Mouse (Mus musculus): ENCODE data around the gene Ptcra.
A peak's percentile ranks its signal among the peaks of the same experiment; 100 is the strongest.

The Ptcra gene

GRCm38 (mm10) chr17:46763544-46763943, at the start of gene Ptcra:
Ptcra (minus strand) TSS chr17:46763712.
- Histone ChIP-seq H3K36me3 (ENCODE audit: insufficient read depth, low read length) (no peaks in the 10 kb centered on the region), H3K4me1 (replicated peaks; ENCODE audit: low read depth, low read length) (peaks cover 20% of the 10 kb centered on the region), H3K27me3 (ENCODE audit: insufficient read depth, low read length) (no peaks in the 10 kb centered on the region), H3K9me3 (ENCODE audit: low read length) (no peaks in the 10 kb centered on the region), H3K4me3 (replicated peaks; ENCODE audit: low read length) (peak within 1 kb of the TSS; percentile 23; the same call in 1 of the 2 replicates)
- TF ChIP-seq NANOG (IDR thresholded peaks at IDR 0.05; ENCODE audit: borderline replicate concordance, low read length) (no peak), POU5F1 (IDR thresholded peaks at IDR 0.05; ENCODE audit: borderline replicate concordance, low read length) (no peak), CTCF (conservative IDR thresholded peaks at IDR 0.05; ENCODE audit: low read length) (no peak)

GRCm38 (mm10) chr17:46812442-46812841, 48.9 kb upstream of the Ptcra start:
- H3K27me3 ChIP-seq (ENCODE audit: insufficient read depth, low read length) = no peaks in the 10 kb centered on the region
- TF ChIP-seq POU5F1 (IDR thresholded peaks at IDR 0.05; ENCODE audit: borderline replicate concordance, low read length) = peak; percentile 10; the same call in 1 of the 2 replicates
- peak; percentile 90 for TF ChIP-seq NANOG (IDR thresholded peaks at IDR 0.05; ENCODE audit: borderline replicate concordance, low read length)
- TF ChIP-seq CTCF (conservative IDR thresholded peaks at IDR 0.05; ENCODE audit: low read length) = no peak
- H3K4me1 ChIP-seq (replicated peaks; ENCODE audit: low read depth, low read length) = peaks cover 77% of the 10 kb centered on the region
- H3K9me3 ChIP-seq (ENCODE audit: low read length) = no peaks in the 10 kb centered on the region
- peaks cover 49% of the 10 kb centered on the region for H3K36me3 ChIP-seq (ENCODE audit: insufficient read depth, low read length)
- peak overlapping the region; percentile 88 for H3K4me3 ChIP-seq (replicated peaks; ENCODE audit: low read length)

GRCm38 (mm10) chr17:46810672-46811071, 47.2 kb upstream of the Ptcra start:
- Histone ChIP-seq H3K9me3 (ENCODE audit: low read length) (no peaks in the 10 kb centered on the region), H3K4me3 (replicated peaks; ENCODE audit: low read length) (peak overlapping the region; percentile 88), H3K27me3 (ENCODE audit: insufficient read depth, low read length) (no peaks in the 10 kb centered on the region), H3K36me3 (ENCODE audit: insufficient read depth, low read length) (peaks cover 62% of the 10 kb centered on the region), H3K4me1 (replicated peaks; ENCODE audit: low read depth, low read length) (peaks cover 78% of the 10 kb centered on the region)
- TF ChIP-seq NANOG (IDR thresholded peaks at IDR 0.05; ENCODE audit: borderline replicate concordance, low read length) = peak; percentile 66
- TF ChIP-seq CTCF (conservative IDR thresholded peaks at IDR 0.05; ENCODE audit: low read length) = no peak
- peak; percentile 84; the same call in 1 of the 2 replicates for TF ChIP-seq POU5F1 (IDR thresholded peaks at IDR 0.05; ENCODE audit: borderline replicate concordance, low read length)

- Histone ChIP-seq H3K36me3 (ENCODE audit: insufficient read depth, low read length) (peaks cover 74% of the 10 kb centered on the region), H3K27me3 (ENCODE audit: insufficient read depth, low read length) (no peaks in the 10 kb centered on the region), H3K4me3 (replicated peaks; ENCODE audit: low read length) (peak overlapping the region; percentile 88), H3K4me1 (replicated peaks; ENCODE audit: low read depth, low read length) (peaks cover 77% of the 10 kb centered on the region), H3K9me3 (ENCODE audit: low read length) (no peaks in the 10 kb centered on the region)
- TF ChIP-seq NANOG (IDR thresholded peaks at IDR 0.05; ENCODE audit: borderline replicate concordance, low read length) (no peak), POU5F1 (IDR thresholded peaks at IDR 0.05; ENCODE audit: borderline replicate concordance, low read length) (no peak), CTCF (conservative IDR thresholded peaks at IDR 0.05; ENCODE audit: low read length) (no peak)
Measured at GRCm38 (mm10) chr17:46809131-46809830, 45.8 kb upstream of the Ptcra start.

GRCm38 (mm10) chr17:46808376-46808775, 44.9 kb upstream of the Ptcra start:
- Histone ChIP-seq H3K9me3 (ENCODE audit: low read length) (no peaks in the 10 kb centered on the region), H3K4me3 (replicated peaks; ENCODE audit: low read length) (peak overlapping the region; percentile 88), H3K4me1 (replicated peaks; ENCODE audit: low read depth, low read length) (peaks cover 77% of the 10 kb centered on the region), H3K27me3 (ENCODE audit: insufficient read depth, low read length) (no peaks in the 10 kb centered on the region), H3K36me3 (ENCODE audit: insufficient read depth, low read length) (peaks cover 79% of the 10 kb centered on the region)
- no peak for TF ChIP-seq POU5F1 (IDR thresholded peaks at IDR 0.05; ENCODE audit: borderline replicate concordance, low read length)
- TF ChIP-seq CTCF (conservative IDR thresholded peaks at IDR 0.05; ENCODE audit: low read length) = no peak
- TF ChIP-seq NANOG (IDR thresholded peaks at IDR 0.05; ENCODE audit: borderline replicate concordance, low read length) = no peak

GRCm38 (mm10) chr17:46801761-46802160, 38.2 kb upstream of the Ptcra start:
- Histone ChIP-seq H3K9me3 (ENCODE audit: low read length) (no peaks in the 10 kb centered on the region), H3K4me3 (replicated peaks; ENCODE audit: low read length) (peak overlapping the region; percentile 84), H3K27me3 (ENCODE audit: insufficient read depth, low read length) (no peaks in the 10 kb centered on the region), H3K36me3 (ENCODE audit: insufficient read depth, low read length) (peaks cover 93% of the 10 kb centered on the region), H3K4me1 (replicated peaks; ENCODE audit: low read depth, low read length) (peaks cover 94% of the 10 kb centered on the region)
- TF ChIP-seq CTCF (conservative IDR thresholded peaks at IDR 0.05; ENCODE audit: low read length) (no peak), POU5F1 (IDR thresholded peaks at IDR 0.05; ENCODE audit: borderline replicate concordance, low read length) (no peak), NANOG (IDR thresholded peaks at IDR 0.05; ENCODE audit: borderline replicate concordance, low read length) (no peak)

- no peak for TF ChIP-seq CTCF (conservative IDR thresholded peaks at IDR 0.05; ENCODE audit: low read length)
- no peak; the same call in 1 of the 2 replicates for TF ChIP-seq NANOG (IDR thresholded peaks at IDR 0.05; ENCODE audit: borderline replicate concordance, low read length)
- no peak for TF ChIP-seq POU5F1 (IDR thresholded peaks at IDR 0.05; ENCODE audit: borderline replicate concordance, low read length)
- Histone ChIP-seq H3K9me3 (ENCODE audit: low read length) (no peaks in the 10 kb centered on the region), H3K4me3 (replicated peaks; ENCODE audit: low read length) (peak overlapping the region; percentile 84), H3K27me3 (ENCODE audit: insufficient read depth, low read length) (no peaks in the 10 kb centered on the region), H3K4me1 (replicated peaks; ENCODE audit: low read depth, low read length) (peaks cover 93% of the 10 kb centered on the region), H3K36me3 (ENCODE audit: insufficient read depth, low read length) (peaks cover 74% of the 10 kb centered on the region)
Measured at GRCm38 (mm10) chr17:46799680-46800079, 36.2 kb upstream of the Ptcra start.

GRCm38 (mm10) chr17:46797386-46797785, 33.9 kb upstream of the Ptcra start:
- Histone ChIP-seq H3K4me1 (replicated peaks; ENCODE audit: low read depth, low read length) (peaks cover 94% of the 10 kb centered on the region), H3K9me3 (ENCODE audit: low read length) (no peaks in the 10 kb centered on the region), H3K27me3 (ENCODE audit: insufficient read depth, low read length) (no peaks in the 10 kb centered on the region), H3K4me3 (replicated peaks; ENCODE audit: low read length) (peak overlapping the region; percentile 18), H3K36me3 (ENCODE audit: insufficient read depth, low read length) (peaks cover 52% of the 10 kb centered on the region)
- TF ChIP-seq NANOG (IDR thresholded peaks at IDR 0.05; ENCODE audit: borderline replicate concordance, low read length) (no peak), CTCF (conservative IDR thresholded peaks at IDR 0.05; ENCODE audit: low read length) (no peak), POU5F1 (IDR thresholded peaks at IDR 0.05; ENCODE audit: borderline replicate concordance, low read length) (no peak)
